Mouse (Mus musculus): ENCODE measurements around the gene Ctrb1. TPM values are rescaled to one million over a fixed set of nuclear protein-coding genes. Genes with fewer than 3 reads are reported as not detected.

The Ctrb1 gene
- polyA plus RNA-seq, 1 experiment from 2014 or later: not detected

- no peak overlapping the region for H3K4me3 ChIP-seq (replicated peaks)
- no peak overlapping the region for H3K9ac ChIP-seq (replicated peaks)
- H3K4me2 ChIP-seq: no peak overlapping the region
- H3K27ac ChIP-seq: no peak overlapping the region
- 0 out of 2 replicates have a peak, but pooled peaks cover 4% of the 10 kb centered on the region for H3K9me3 ChIP-seq
- H3K36me3 ChIP-seq: no peaks in the 10 kb centered on the region
- H3K27me3 ChIP-seq: no peaks in the 10 kb centered on the region
- WGBS: 76% methylated on average over 11 of the region's 11 CpGs
- ATAC-seq (ENCODE audit: insufficient number of reproducible peaks, insufficient read depth, low FRiP score, low TSS enrichment, low read depth): no peak
- H3K4me1 ChIP-seq (replicated peaks): no peaks in the 10 kb centered on the region
These were observed 9.7 kb downstream of the Ctrb1 start for GRCm38 (mm10) chr8:111681153-111681552.

GRCm38 (mm10) chr8:111680423-111681028, 10.3 kb downstream of the Ctrb1 start:
- H3K27me3 ChIP-seq: no peaks in the 10 kb centered on the region
- H3K4me1 ChIP-seq (replicated peaks): no peaks in the 10 kb centered on the region
- no peak overlapping the region for H3K27ac ChIP-seq
- peak overlapping the region; percentile 35 for H3K4me2 ChIP-seq
- no peak overlapping the region; the same call in 1 of the 2 replicates for H3K9ac ChIP-seq (replicated peaks)
- no peak overlapping the region for H3K4me3 ChIP-seq (replicated peaks)
- ATAC-seq (ENCODE audit: insufficient number of reproducible peaks, insufficient read depth, low FRiP score, low TSS enrichment, low read depth): no peak
- 0 out of 2 replicates have a peak, but pooled peaks cover 8% of the 10 kb centered on the region for H3K9me3 ChIP-seq
- H3K36me3 ChIP-seq: no peaks in the 10 kb centered on the region
- WGBS: 39% methylated on average over 17 of the region's 17 CpGs

GRCm38 (mm10) chr8:111678848-111679247, 12.0 kb downstream of the Ctrb1 start:
- H3K9ac ChIP-seq (replicated peaks): no peak overlapping the region
- H3K4me3 ChIP-seq (replicated peaks): no peak overlapping the region
- H3K4me1 ChIP-seq (replicated peaks): no peaks in the 10 kb centered on the region
- no peak overlapping the region for H3K27ac ChIP-seq
- H3K36me3 ChIP-seq: no peaks in the 10 kb centered on the region
- 0 out of 2 replicates have a peak, but pooled peaks cover 8% of the 10 kb centered on the region for H3K9me3 ChIP-seq
- H3K27me3 ChIP-seq: no peaks in the 10 kb centered on the region
- 84% methylated on average over 7 of the region's 7 CpGs for WGBS
- H3K4me2 ChIP-seq: no peak overlapping the region
- ATAC-seq (ENCODE audit: insufficient number of reproducible peaks, insufficient read depth, low FRiP score, low TSS enrichment, low read depth): no peak

- Histone ChIP-seq H3K27me3 (no peaks in the 10 kb centered on the region), H3K36me3 (no peaks in the 10 kb centered on the region; the same call in 1 of the 2 replicates), H3K9me3 (0 out of 2 replicates have a peak, but pooled peaks cover 8% of the 10 kb centered on the region), H3K27ac (no peak overlapping the region), H3K4me3 (replicated peaks) (no peak overlapping the region), H3K4me2 (no peak overlapping the region), H3K4me1 (replicated peaks) (no peaks in the 10 kb centered on the region), H3K9ac (replicated peaks) (no peak overlapping the region)
- WGBS: 45% methylated on average over 3 of the region's 3 CpGs
- no peak for ATAC-seq (ENCODE audit: insufficient number of reproducible peaks, insufficient read depth, low FRiP score, low TSS enrichment, low read depth)
These were observed 12.7 kb downstream of the Ctrb1 start for GRCm38 (mm10) chr8:111678111-111678510.

- Histone ChIP-seq H3K9ac (replicated peaks) (no peak overlapping the region), H3K9me3 (0 out of 2 replicates have a peak, but pooled peaks cover 8% of the 10 kb centered on the region), H3K27me3 (no peaks in the 10 kb centered on the region), H3K4me2 (no peak overlapping the region), H3K27ac (no peak overlapping the region), H3K4me1 (replicated peaks) (no peaks in the 10 kb centered on the region), H3K36me3 (peaks cover 9% of the 10 kb centered on the region; the same call in 1 of the 2 replicates), H3K4me3 (replicated peaks) (no peak overlapping the region)
- 79% methylated on average over 8 of the region's 8 CpGs for WGBS
- ATAC-seq (ENCODE audit: insufficient number of reproducible peaks, insufficient read depth, low FRiP score, low TSS enrichment, low read depth): no peak
These were observed 14.6 kb downstream of the Ctrb1 start for GRCm38 (mm10) chr8:111676237-111676636.

GRCm38 (mm10) chr8:111666751-111667150, 24.1 kb downstream of the Ctrb1 start:
- no peak overlapping the region for H3K27ac ChIP-seq
- 94% methylated on average over 2 of the region's 2 CpGs for WGBS
- no peak overlapping the region for H3K9ac ChIP-seq (replicated peaks)
- peaks cover 56% of the 10 kb centered on the region for H3K36me3 ChIP-seq
- H3K27me3 ChIP-seq: no peaks in the 10 kb centered on the region
- no peak overlapping the region for H3K4me2 ChIP-seq
- H3K9me3 ChIP-seq: 0 out of 2 replicates have a peak, but pooled peaks cover 3% of the 10 kb centered on the region
- H3K4me1 ChIP-seq (replicated peaks): no peaks in the 10 kb centered on the region
- no peak for ATAC-seq (ENCODE audit: insufficient number of reproducible peaks, insufficient read depth, low FRiP score, low TSS enrichment, low read depth)
- H3K4me3 ChIP-seq (replicated peaks): no peak overlapping the region

GRCm38 (mm10) chr8:111662473-111662872, 28.3 kb downstream of the Ctrb1 start:
- H3K9me3 ChIP-seq: no peaks in the 10 kb centered on the region
- no peak for ATAC-seq (ENCODE audit: insufficient number of reproducible peaks, insufficient read depth, low FRiP score, low TSS enrichment, low read depth)
- no peak overlapping the region for H3K27ac ChIP-seq
- WGBS: 86% methylated on average over 3 of the region's 3 CpGs
- no peaks in the 10 kb centered on the region for H3K27me3 ChIP-seq
- no peaks in the 10 kb centered on the region for H3K4me1 ChIP-seq (replicated peaks)
- peaks cover 44% of the 10 kb centered on the region for H3K36me3 ChIP-seq
- no peak overlapping the region for H3K4me2 ChIP-seq
- H3K4me3 ChIP-seq (replicated peaks): no peak overlapping the region
- no peak overlapping the region for H3K9ac ChIP-seq (replicated peaks)

- 88% methylated on average over 6 of the region's 6 CpGs for WGBS
- H3K27ac ChIP-seq: no peak overlapping the region
These were observed 31.9 kb downstream of the Ctrb1 start for GRCm38 (mm10) chr8:111658819-111659423.

GRCm38 (mm10) chr8:111657312-111657854, 33.4 kb downstream of the Ctrb1 start:
- no peak for ATAC-seq (ENCODE audit: insufficient number of reproducible peaks, insufficient read depth, low FRiP score, low TSS enrichment, low read depth)
- H3K4me3 ChIP-seq (replicated peaks): no peak overlapping the region

More at GRCm38 (mm10) chr8:111658819-111659423, 31.9 kb downstream of the Ctrb1 start:
- Histone ChIP-seq H3K36me3 (peaks cover 29% of the 10 kb centered on the region), H3K4me1 (replicated peaks) (0 out of 2 replicates have a peak, but pooled peaks cover 3% of the 10 kb centered on the region), H3K4me3 (replicated peaks) (no peak overlapping the region), H3K9me3 (no peaks in the 10 kb centered on the region), H3K27me3 (no peaks in the 10 kb centered on the region), H3K4me2 (no peak overlapping the region), H3K9ac (replicated peaks) (no peak overlapping the region)
- ATAC-seq (ENCODE audit: insufficient number of reproducible peaks, insufficient read depth, low FRiP score, low TSS enrichment, low read depth): no peak

GRCm38 (mm10) chr8:111653524-111653923, 37.3 kb downstream of the Ctrb1 start:
- ATAC-seq (ENCODE audit: insufficient number of reproducible peaks, insufficient read depth, low FRiP score, low TSS enrichment, low read depth): no peak
- 0 out of 2 replicates have a peak, but pooled peaks cover 8% of the 10 kb centered on the region for H3K4me1 ChIP-seq (replicated peaks)
- no peaks in the 10 kb centered on the region for H3K27me3 ChIP-seq
- no peak overlapping the region for H3K9ac ChIP-seq (replicated peaks)
- no peak overlapping the region for H3K4me3 ChIP-seq (replicated peaks)
- 98% methylated on average over 2 of the region's 2 CpGs for WGBS
- H3K27ac ChIP-seq: no peak overlapping the region
- no peak overlapping the region for H3K4me2 ChIP-seq
- H3K36me3 ChIP-seq: peaks cover 5% of the 10 kb centered on the region; the same call in 1 of the 2 replicates
- H3K9me3 ChIP-seq: no peaks in the 10 kb centered on the region

More at GRCm38 (mm10) chr8:111657312-111657854, 33.4 kb downstream of the Ctrb1 start:
- H3K36me3 ChIP-seq: peaks cover 29% of the 10 kb centered on the region
- no peaks in the 10 kb centered on the region for H3K27me3 ChIP-seq
- 0 out of 2 replicates have a peak, but pooled peaks cover 3% of the 10 kb centered on the region for H3K4me1 ChIP-seq (replicated peaks)
- H3K27ac ChIP-seq: no peak overlapping the region
- H3K4me2 ChIP-seq: no peak overlapping the region
- 78% methylated on average over 1 of the region's 1 CpGs for WGBS
- H3K9ac ChIP-seq (replicated peaks): no peak overlapping the region
- no peaks in the 10 kb centered on the region for H3K9me3 ChIP-seq

GRCm38 (mm10) chr8:111650651-111651050, 40.2 kb downstream of the Ctrb1 start:
- no peak overlapping the region for H3K4me2 ChIP-seq
- peaks cover 4% of the 10 kb centered on the region; the same call in 1 of the 2 replicates for H3K36me3 ChIP-seq
- 92% methylated on average over 3 of the region's 3 CpGs for WGBS
- no peak overlapping the region for H3K27ac ChIP-seq
- ATAC-seq (ENCODE audit: insufficient number of reproducible peaks, insufficient read depth, low FRiP score, low TSS enrichment, low read depth): no peak
- H3K9ac ChIP-seq (replicated peaks): no peak overlapping the region
- H3K27me3 ChIP-seq: no peaks in the 10 kb centered on the region
- no peak overlapping the region for H3K4me3 ChIP-seq (replicated peaks)
- H3K9me3 ChIP-seq: no peaks in the 10 kb centered on the region
- H3K4me1 ChIP-seq (replicated peaks): 0 out of 2 replicates have a peak, but pooled peaks cover 6% of the 10 kb centered on the region

Measured in limb, embryonic 12.5 days (tissue).